Mouse (Mus musculus): ENCODE measurements around the gene Ap1s2.

Ap1s2 gene

GRCm38 (mm10) chrX:163908337-163909250, at the start of gene Ap1s2:
TSS of gene Ap1s2 (plus strand) at chrX:163909017.
- ATAC-seq (ENCODE audit: insufficient number of reproducible peaks, low FRiP score, low TSS enrichment) = peak; percentile 99

GRCm38 (mm10) chrX:163867711-163868379, 41.0 kb upstream of the Ap1s2 start:
- ATAC-seq (ENCODE audit: insufficient number of reproducible peaks, low FRiP score, low TSS enrichment) = no peak

GRCm38 (mm10) chrX:163868659-163869278, 40.0 kb upstream of the Ap1s2 start:
- ATAC-seq (ENCODE audit: insufficient number of reproducible peaks, low FRiP score, low TSS enrichment) = no peak

- ATAC-seq (ENCODE audit: insufficient number of reproducible peaks, low FRiP score, low TSS enrichment) = no peak
Measured at GRCm38 (mm10) chrX:163875932-163876331, 32.9 kb upstream of the Ap1s2 start.

GRCm38 (mm10) chrX:163876636-163877035, 32.2 kb upstream of the Ap1s2 start:
- ATAC-seq (ENCODE audit: insufficient number of reproducible peaks, low FRiP score, low TSS enrichment) = no peak

- no peak for ATAC-seq (ENCODE audit: insufficient number of reproducible peaks, low FRiP score, low TSS enrichment)
Measured at GRCm38 (mm10) chrX:163879039-163879438, 29.8 kb upstream of the Ap1s2 start.

- ATAC-seq (ENCODE audit: insufficient number of reproducible peaks, low FRiP score, low TSS enrichment) = peak; percentile 70
Measured at GRCm38 (mm10) chrX:163879461-163879860, 29.4 kb upstream of the Ap1s2 start.

GRCm38 (mm10) chrX:163885539-163885981, 23.3 kb upstream of the Ap1s2 start:
- no peak for ATAC-seq (ENCODE audit: insufficient number of reproducible peaks, low FRiP score, low TSS enrichment)

GRCm38 (mm10) chrX:163897354-163897753, 11.5 kb upstream of the Ap1s2 start:
- ATAC-seq (ENCODE audit: insufficient number of reproducible peaks, low FRiP score, low TSS enrichment) = no peak

- no peak for ATAC-seq (ENCODE audit: insufficient number of reproducible peaks, low FRiP score, low TSS enrichment)
Measured at GRCm38 (mm10) chrX:163899431-163900020, 9.3 kb upstream of the Ap1s2 start.

- no peak for ATAC-seq (ENCODE audit: insufficient number of reproducible peaks, low FRiP score, low TSS enrichment)
Measured at GRCm38 (mm10) chrX:163906861-163907260, 2.0 kb upstream of the Ap1s2 start.

- ATAC-seq (ENCODE audit: insufficient number of reproducible peaks, low FRiP score, low TSS enrichment) = no peak
Measured at GRCm38 (mm10) chrX:163908003-163908336, 847 bp upstream of the Ap1s2 start.

- ATAC-seq (ENCODE audit: insufficient number of reproducible peaks, low FRiP score, low TSS enrichment) = no peak
Measured at GRCm38 (mm10) chrX:163909381-163909780, 564 bp downstream of the Ap1s2 start.

- ATAC-seq (ENCODE audit: insufficient number of reproducible peaks, low FRiP score, low TSS enrichment) = no peak
Measured at GRCm38 (mm10) chrX:163912791-163913190, 4.0 kb downstream of the Ap1s2 start.

GRCm38 (mm10) chrX:163929550-163929949, 20.7 kb downstream of the Ap1s2 start:
- ATAC-seq (ENCODE audit: insufficient number of reproducible peaks, low FRiP score, low TSS enrichment) = no peak

- ATAC-seq (ENCODE audit: insufficient number of reproducible peaks, low FRiP score, low TSS enrichment) = no peak
Measured at GRCm38 (mm10) chrX:163934731-163935130, 25.9 kb downstream of the Ap1s2 start.

- no peak for ATAC-seq (ENCODE audit: insufficient number of reproducible peaks, low FRiP score, low TSS enrichment)
Measured at GRCm38 (mm10) chrX:163938587-163938986, 29.8 kb downstream of the Ap1s2 start.

GRCm38 (mm10) chrX:163944381-163944780, 35.6 kb downstream of the Ap1s2 start:
- ATAC-seq (ENCODE audit: insufficient number of reproducible peaks, low FRiP score, low TSS enrichment) = no peak

- ATAC-seq (ENCODE audit: insufficient number of reproducible peaks, low FRiP score, low TSS enrichment) = no peak
Measured at GRCm38 (mm10) chrX:163951618-163952017, 42.8 kb downstream of the Ap1s2 start.

- ATAC-seq (ENCODE audit: insufficient number of reproducible peaks, low FRiP score, low TSS enrichment) = no peak
Measured at GRCm38 (mm10) chrX:163957381-163957780, 48.6 kb downstream of the Ap1s2 start.
